Mouse (Mus musculus) CD4-positive, CD25-positive, alpha-beta regulatory T cell, adult 2 months (primary cell): ENCODE results near the gene Actr1a.

Source experiments
- DNase-seq: peaks from one replicate; pipeline ENCODE4 v3.0.0-alpha.2; 2012; ENCODE audit warnings: low read depth, low spot score

Actr1a gene

GRCm38 (mm10) chr19:46327531-46328064 lies 68.0 kb downstream of the Actr1a start:
- no peak for DNase-seq
